Mouse (Mus musculus): ENCODE results near the gene Fpgs.

DNA sequence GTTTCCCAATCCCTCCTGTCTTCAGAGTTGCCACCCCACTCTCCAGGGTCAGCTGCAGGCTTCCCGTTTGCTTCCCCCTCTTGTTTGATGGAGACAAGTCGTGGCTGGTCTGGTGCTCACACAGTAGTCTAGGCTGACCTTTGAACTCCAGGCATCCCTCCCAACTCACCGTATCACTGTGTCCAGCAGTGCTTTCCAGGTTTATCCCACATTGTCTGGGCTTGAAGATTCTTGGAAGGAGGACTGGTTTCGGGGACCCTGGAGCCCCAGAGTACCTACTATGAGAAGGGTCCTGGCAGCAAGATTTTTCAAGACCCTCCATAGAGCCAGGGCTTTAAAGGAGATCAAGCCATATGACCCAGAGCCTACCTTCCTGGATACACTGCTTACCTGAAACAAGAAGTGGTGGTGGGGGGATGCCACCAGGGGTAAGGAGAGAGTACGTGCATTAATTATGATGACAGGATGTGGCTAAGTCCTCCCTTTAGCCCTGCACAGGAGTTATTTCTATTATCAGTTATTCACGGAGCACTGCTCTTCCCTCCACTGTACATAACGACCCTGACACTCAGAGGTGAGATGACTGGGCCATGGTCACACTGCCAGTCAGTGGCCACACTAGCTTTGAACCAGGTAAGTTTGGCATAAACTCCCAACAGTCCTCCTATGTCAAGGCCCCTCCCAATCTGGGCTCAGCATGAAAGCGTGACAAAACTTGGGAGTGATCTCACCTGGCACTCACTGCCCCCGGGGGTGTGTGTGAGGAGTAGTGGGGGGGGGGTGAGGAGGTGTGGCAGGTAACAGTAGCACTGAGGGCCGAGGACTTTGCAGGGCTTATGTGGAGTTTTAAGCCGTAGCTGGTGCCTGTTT, 10.4 kb upstream of the Fpgs start:
- no peak for TF ChIP-seq POLR2A (IDR thresholded peaks at IDR 0.05; ENCODE audit: borderline replicate concordance, insufficient read depth, low read length)
- no peak for TF ChIP-seq CTCF (IDR thresholded peaks at IDR 0.05; ENCODE audit: borderline replicate concordance, insufficient read depth, low read depth, low read length)
